Mouse (Mus musculus) bone marrow, adult 2 months (tissue): ENCODE data around the gene Egln1. TPM values are rescaled to one million over a fixed set of nuclear protein-coding genes. Genes with fewer than 3 reads are reported as not detected.

ENCODE experiments used
- H3K27ac ChIP-seq: fragments of 200-500 bp; 2 replicates; pipeline ENCODE4 v1.5.1; 2012; ENCODE audit warnings: low read depth, mild to moderate bottlenecking, control low read depth, inconsistent platforms, low read length; ENCODE audit not compliant: control insufficient read depth, poor library complexity, insufficient read depth
- H3K4me1 ChIP-seq: fragments of 200-500 bp; 2 replicates; pipeline ENCODE4 v1.6.1; 2011; ENCODE audit warnings: low read length; ENCODE audit not compliant: control insufficient read depth, insufficient read depth
- H3K4me3 ChIP-seq: fragments of 200-500 bp; replicated peaks from 2 replicates; pipeline ENCODE3; 2011; ENCODE audit warnings: mild to moderate bottlenecking, low read depth, low read length, control low read depth; ENCODE audit not compliant: control insufficient read depth
- CTCF ChIP-seq: fragments of 200-500 bp; IDR thresholded peaks from 2 replicates; pipeline ENCODE4 v1.5.1; 2011; ENCODE audit warnings: low read length, control low read depth; ENCODE audit not compliant: control insufficient read depth, insufficient read depth
- POLR2A ChIP-seq: fragments of 200-500 bp; IDR thresholded peaks from 2 replicates; pipeline ENCODE4 v1.6.1; 2011; ENCODE audit warnings: low read depth, mild to moderate bottlenecking, control low read depth, low read length, borderline replicate concordance; ENCODE audit not compliant: control insufficient read depth
- WGBS: fragments of 180-500 bp; shearing (Covaris S2); methylation state at CpG from one replicate; pipeline ENCODE4 v1.1.7; 2018; 5-methylcytosine and 5-hydroxymethylcytosine counted together
- polyA plus RNA-seq: library from polyadenylated mRNA; stranded (reverse); fragments of >200 nt; gene quantifications from 2 replicates; pipeline ENCODE4 v1.2.4, GENCODE M21; 2011; ENCODE audit warnings: low replicate concordance; ENCODE audit not compliant: missing spikeins, insufficient read depth, insufficient read length

The Egln1 gene
- polyA plus RNA-seq, 1 experiment = 7.1 TPM

DNA sequence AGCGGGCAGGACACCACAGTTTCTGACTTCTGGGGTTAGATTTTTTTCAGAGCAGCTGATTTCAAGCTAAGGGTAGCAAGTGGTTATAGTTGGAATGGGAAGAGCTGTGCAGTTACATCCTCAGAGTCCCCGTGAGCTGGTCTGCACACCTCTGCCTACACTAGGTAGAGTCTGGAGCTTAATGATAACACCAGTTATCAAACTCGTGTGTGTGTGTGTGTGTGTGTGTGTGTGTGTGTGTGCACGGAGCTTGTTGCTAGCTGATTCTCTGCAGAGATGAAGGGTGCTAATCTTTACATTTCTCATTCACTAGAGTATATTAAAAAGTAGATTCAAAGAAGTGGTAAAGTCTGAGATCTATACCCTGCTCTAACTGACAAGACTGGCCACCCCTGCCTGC is 25.1 kb upstream of the Egln1 start:
- no peaks in the 10 kb centered on the region for H3K4me1 ChIP-seq

DNA sequence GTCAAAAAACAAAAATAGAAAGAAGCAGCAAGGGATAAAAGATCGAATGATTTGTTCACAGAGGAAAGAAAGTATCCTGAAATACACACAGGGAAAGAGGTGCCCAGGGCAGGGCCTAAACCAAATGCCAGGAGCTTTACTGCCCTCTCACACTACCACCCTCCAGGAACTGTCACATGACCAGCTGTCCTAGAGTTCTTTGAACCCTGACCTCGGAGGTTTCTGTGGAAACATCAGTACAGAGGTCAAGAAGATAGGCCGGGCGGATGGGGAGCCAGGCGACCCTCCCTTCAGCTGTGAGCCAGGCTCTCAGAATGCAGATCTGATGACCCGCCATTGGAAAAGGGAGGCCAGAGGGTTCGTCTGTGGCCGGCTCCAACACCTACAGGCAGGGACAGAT is 24.1 kb upstream of the Egln1 start:
- no peak overlapping the region for H3K27ac ChIP-seq
- 86% methylated on average over 8 of the region's 8 CpGs for WGBS
- no peak overlapping the region for H3K4me3 ChIP-seq
- H3K4me1 ChIP-seq = no peaks in the 10 kb centered on the region
- TF ChIP-seq CTCF (no peak), POLR2A (no peak)

More for the DNA sequence above, 25.1 kb upstream of the Egln1 start:
- 56% methylated on average over 4 of the region's 4 CpGs for WGBS
- no peak for TF ChIP-seq CTCF
- TF ChIP-seq POLR2A = no peak
- no peak overlapping the region for H3K4me3 ChIP-seq
- no peak overlapping the region for H3K27ac ChIP-seq

DNA sequence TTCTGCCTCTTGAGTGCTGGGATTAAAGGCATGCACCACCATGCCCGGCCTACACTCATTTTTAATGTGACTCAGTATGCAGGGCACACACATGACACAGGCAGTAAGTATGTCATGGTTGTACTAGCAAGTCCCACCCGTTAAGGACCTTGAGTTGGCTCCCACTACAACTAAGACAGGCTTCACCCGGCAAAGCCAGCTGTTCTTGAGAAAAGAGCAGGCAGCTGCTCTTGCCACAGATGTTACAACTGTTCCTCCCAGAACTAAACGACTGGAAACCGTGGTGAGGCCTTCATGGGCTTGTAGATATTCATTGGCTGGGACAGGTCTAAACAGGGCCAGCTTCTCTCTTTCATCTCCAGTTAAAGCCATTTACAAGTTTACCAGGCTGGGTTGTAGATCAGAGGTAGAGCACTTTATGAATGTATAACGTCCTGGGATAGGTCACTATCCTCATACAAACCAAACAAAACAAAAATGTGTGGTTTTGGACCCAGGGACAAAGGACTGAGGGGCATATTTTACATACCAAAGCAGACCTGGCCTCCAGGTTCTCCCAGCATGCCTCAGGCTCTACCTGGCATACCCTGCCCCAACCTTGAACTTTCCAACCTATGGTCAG is 21.3 kb upstream of the Egln1 start:
- no peak overlapping the region for H3K4me3 ChIP-seq

DNA sequence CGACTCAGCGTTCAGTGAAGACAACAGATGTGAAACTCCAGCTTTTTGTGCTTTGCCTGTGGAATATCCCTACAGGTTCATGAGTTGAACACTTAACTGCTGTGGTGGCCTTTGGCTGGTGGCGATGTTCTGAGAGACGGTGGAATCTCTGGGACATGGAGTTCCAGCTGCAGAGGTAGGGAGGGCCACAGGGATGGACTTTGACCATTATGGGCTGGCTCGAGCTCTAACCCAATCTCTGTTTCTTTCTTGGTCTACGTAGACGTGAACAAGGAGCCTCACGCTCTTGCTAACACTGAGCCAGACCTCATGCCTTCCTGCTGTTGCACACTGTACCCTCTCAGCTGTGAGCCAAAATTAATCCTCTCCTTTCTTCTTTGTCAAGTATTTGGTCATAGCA is 15.8 kb upstream of the Egln1 start:
- TF ChIP-seq CTCF = no peak
- TF ChIP-seq POLR2A = no peak
- Histone ChIP-seq H3K27ac (no peak overlapping the region), H3K4me3 (no peak overlapping the region), H3K4me1 (no peaks in the 10 kb centered on the region)
- WGBS = 85% methylated on average over 8 of the region's 8 CpGs

More for the DNA sequence above, 21.3 kb upstream of the Egln1 start:
- 68% methylated on average over 6 of the region's 6 CpGs for WGBS
- H3K4me1 ChIP-seq = no peaks in the 10 kb centered on the region
- TF ChIP-seq POLR2A (no peak), CTCF (no peak)
- H3K27ac ChIP-seq = no peak overlapping the region

DNA sequence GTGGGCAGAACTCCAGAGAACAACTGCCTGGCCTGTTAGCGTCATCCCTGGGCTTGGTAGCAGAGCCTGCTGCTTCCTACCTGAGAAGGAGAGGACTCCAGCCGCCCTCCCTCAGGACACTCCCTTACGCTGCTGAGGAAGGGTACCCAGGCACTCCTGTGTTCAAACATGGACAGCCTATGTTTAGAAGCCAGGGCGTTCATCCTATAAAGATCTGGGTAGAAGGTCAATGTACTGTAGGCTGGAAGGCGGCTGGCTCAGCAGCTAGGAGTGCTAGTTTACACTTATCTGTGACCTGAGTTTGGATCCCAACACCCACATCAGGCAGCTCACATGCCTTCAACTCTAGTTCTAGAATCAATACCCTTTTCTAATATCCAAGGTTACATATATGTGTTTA is 14.1 kb upstream of the Egln1 start:
- TF ChIP-seq CTCF (no peak), POLR2A (no peak)
- Histone ChIP-seq H3K4me1 (no peaks in the 10 kb centered on the region), H3K27ac (no peak overlapping the region), H3K4me3 (no peak overlapping the region)
- 83% methylated on average over 5 of the region's 5 CpGs for WGBS

DNA sequence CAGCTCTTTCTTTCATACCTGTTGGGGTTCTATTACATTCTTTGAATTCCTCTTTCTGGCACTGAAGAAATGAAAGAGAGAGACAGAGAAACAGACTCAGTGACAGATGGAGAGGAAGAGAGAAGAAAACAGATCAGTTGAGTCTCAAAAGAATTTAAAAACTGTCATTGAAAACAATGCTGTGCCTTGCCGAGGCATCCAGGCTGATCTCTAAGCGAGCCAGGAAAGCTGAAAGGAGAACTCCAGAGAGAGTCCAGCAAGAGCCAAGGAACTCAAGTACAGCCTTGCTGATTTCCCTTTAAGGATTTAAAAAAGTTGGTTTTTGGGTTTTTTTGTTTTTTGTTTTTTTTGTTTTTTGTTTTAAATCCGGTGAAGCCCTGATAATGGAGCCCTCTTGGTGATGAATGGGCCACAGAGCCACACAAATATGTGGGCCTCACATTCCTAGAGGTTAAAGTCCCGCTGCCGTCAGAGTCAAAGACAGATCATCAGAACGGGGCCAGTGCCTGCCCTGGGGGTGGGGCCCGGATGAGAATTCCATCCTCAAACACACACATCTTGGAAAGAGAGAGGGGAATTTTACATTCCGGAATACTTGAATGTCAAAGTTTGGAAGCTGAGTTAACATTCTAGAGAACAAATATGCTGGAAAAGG is 11.2 kb upstream of the Egln1 start:
- Histone ChIP-seq H3K27ac (no peak overlapping the region), H3K4me1 (no peaks in the 10 kb centered on the region), H3K4me3 (no peak overlapping the region)
- TF ChIP-seq CTCF (no peak), POLR2A (no peak)
- 81% methylated on average over 8 of the region's 8 CpGs for WGBS

DNA sequence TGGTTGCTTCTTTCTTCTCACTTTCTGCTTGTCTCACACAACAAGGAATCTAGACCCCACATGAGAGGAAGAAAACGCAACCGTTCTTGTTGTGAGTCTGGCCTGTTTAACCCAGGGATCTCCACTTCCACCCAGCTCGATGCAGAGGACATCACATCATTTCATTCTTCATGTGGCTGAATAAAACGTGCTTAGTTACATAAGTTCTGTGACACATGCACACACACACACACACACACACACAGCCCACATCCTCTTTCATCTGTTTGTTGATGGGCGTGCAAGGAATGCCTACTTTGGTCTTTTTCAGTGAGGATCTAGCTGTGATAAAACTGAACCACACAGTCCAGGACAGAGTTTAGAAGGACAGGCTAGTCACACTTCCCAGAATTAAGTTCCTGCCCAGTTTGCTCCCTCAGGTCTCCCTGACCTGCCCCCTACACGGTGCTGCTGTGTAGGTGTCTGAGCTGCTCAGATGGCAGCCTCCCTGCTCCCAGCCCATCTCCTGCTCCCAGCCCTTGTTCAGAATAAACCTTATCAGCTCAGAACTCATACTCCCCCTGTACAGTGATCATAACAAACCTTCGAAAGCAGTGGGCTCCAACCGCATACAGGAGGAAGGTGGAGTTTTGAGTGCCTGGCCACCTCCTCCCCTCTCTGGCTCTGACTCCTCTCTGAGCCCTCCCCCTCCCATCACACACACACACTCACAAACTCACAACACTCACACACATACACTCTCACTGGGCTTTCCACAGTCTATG is 10.5 kb upstream of the Egln1 start:
- WGBS = 9% methylated on average over 8 of the region's 8 CpGs
- H3K27ac ChIP-seq = no peak overlapping the region
- no peak overlapping the region for H3K4me3 ChIP-seq

DNA sequence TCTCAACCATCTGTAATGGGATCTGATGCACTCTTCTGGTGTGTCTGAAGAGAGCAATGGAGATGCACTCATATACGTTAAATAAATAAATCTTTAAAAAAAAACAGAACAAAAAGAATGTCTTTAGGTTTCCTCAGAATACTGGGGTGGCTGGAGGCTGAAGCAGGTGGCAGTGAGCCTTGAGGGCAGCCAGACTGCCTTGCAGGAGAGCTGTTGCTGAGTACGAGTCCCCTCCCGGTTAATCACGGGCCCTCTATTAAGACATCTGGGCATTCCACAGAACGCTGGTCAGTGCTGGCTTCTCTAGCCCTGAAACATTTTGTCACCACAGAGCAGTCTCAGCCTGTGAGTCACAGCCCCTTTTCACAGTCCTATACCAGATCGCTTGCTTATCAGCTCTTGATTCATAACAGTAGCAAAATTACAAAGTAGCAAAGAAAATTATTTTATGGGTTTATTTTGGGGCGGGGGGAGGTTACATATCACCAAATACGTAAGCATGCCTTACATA is 5.5 kb upstream of the Egln1 start:
- Histone ChIP-seq H3K27ac (no peak overlapping the region), H3K4me1 (peaks cover 2% of the 10 kb centered on the region), H3K4me3 (no peak overlapping the region)
- TF ChIP-seq CTCF = no peak
- WGBS = 85% methylated on average over 8 of the region's 8 CpGs

More for the DNA sequence above, 10.5 kb upstream of the Egln1 start:
- TF ChIP-seq POLR2A (no peak), CTCF (no peak)
- no peaks in the 10 kb centered on the region for H3K4me1 ChIP-seq

DNA sequence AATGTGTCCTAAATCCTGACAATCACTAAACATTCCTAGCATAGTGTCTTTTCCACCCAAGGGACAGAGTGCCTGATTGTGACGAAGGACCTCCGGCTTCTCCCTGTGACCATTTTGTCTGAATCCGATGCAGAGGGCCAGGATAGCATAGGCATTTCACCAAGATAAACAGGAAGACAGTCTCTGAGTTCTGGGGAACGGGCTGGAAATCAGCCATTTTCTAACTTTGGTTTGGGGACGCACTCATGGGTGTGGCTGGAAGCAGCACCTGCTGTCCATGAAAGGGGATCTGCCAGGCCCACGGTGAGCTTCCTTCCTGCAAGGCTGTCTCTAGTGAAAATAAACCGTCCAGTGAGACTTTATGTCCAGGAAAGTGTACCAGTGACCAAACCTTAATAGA is 4.1 kb upstream of the Egln1 start:
- H3K27ac ChIP-seq = no peak overlapping the region
- 70% methylated on average over 7 of the region's 7 CpGs for WGBS
- peaks cover 2% of the 10 kb centered on the region for H3K4me1 ChIP-seq
- no peak for TF ChIP-seq POLR2A
- TF ChIP-seq CTCF = no peak
- no peak overlapping the region for H3K4me3 ChIP-seq
